8 mouse cellular contexts compared by ENCODE assay signal in the genomic region with DNA sequence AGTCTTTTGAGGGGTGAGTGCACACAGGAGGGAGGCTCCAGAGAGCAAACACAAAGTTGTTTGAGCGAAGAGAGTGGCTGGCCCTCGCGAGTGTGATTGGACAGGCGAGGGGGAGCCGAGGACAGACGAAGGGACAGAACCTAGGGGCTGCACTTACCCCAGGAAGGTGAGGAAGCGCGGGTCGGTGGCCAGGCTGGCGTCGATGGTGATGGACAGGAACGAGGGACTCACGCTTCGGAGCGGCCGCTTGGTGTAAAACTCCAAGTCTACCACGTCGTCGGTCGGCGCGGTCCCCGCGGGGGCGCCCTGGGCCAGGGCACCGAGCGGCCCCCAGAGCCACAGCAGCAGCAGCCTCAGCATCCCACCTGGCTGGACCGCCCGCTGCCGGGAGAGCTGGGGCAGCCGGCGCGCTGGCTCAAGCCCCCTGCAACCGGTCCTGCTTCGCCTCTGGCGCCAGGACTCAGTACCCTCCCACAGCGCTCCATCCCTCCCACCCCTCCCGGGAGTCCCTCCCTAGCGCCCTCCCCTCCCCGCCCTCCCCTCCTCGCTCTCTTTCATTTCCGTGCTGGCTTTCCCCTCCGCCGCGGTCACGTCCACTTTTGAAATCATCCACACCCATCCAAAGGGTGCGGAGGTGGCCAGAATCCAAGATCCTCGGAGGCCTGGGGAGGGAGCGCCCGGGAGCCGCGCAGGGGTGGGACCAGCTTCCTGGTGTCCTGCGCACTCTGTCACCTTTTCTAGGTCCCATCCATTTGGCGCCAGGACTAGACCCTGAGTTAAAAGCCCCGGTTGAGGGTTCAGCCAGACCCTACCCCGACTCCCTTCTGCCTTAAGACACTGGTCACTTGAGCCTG. TPM values are rescaled to one million over a fixed set of nuclear protein-coding genes. Genes with fewer than 3 reads are reported as not detected.
DNase-seq lines count a peak whose midpoint lies in the region; ATAC-seq and TF ChIP-seq lines count a peak whose summit lies in the region.

A gene (minus strand): TSS at position 482 of the 854 bp plus-strand sequence.

- no peak for TF ChIP-seq CTCF in forebrain, postnatal 0 days (IDR thresholded peaks at IDR 0.05; ENCODE audit: low read depth)

- peak within 1 kb of the TSS; percentile 44 for H3K4me3 ChIP-seq in forebrain, postnatal 0 days (ENCODE audit: low read depth, low read length)
- H3K4me3 ChIP-seq in hindbrain, embryonic 10.5 days, result peak within 1 kb of the TSS; percentile 66
- peak within 1 kb of the TSS; percentile 59 for H3K4me3 ChIP-seq in limb, embryonic 12.5 days (replicated peaks)
- peak within 1 kb of the TSS; percentile 69 for H3K4me3 ChIP-seq in midbrain, embryonic 10.5 days

- H3K27me3 ChIP-seq in forebrain, postnatal 0 days (ENCODE audit: insufficient read depth, low read length), result no peaks in the 10 kb centered on the region; the same call in 1 of the 2 replicates
- peaks cover 46% of the 10 kb centered on the region for H3K27me3 ChIP-seq in hindbrain, embryonic 10.5 days (ENCODE audit: insufficient read depth, poor library complexity, severe bottlenecking)
- peaks cover 32% of the 10 kb centered on the region for H3K27me3 ChIP-seq in limb, embryonic 12.5 days
- H3K27me3 ChIP-seq in midbrain, embryonic 10.5 days (ENCODE audit: low read depth, poor library complexity, severe bottlenecking), result peaks cover 37% of the 10 kb centered on the region

- H3K36me3 ChIP-seq in forebrain, postnatal 0 days (ENCODE audit: insufficient read depth), result no peaks in the 10 kb centered on the region
- no peaks in the 10 kb centered on the region for H3K36me3 ChIP-seq in hindbrain, embryonic 10.5 days
- H3K36me3 ChIP-seq in limb, embryonic 12.5 days, result no peaks in the 10 kb centered on the region
- H3K36me3 ChIP-seq in midbrain, embryonic 10.5 days, result no peaks in the 10 kb centered on the region

- peak; percentile 71 for ATAC-seq in forebrain, postnatal 0 days
- ATAC-seq in limb, embryonic 12.5 days (ENCODE audit: insufficient number of reproducible peaks, insufficient read depth, low FRiP score, low TSS enrichment, low read depth), result peak; percentile 83

- H3K4me1 ChIP-seq in forebrain, postnatal 0 days (ENCODE audit: insufficient read depth), result peaks cover 6% of the 10 kb centered on the region
- H3K4me1 ChIP-seq in hindbrain, embryonic 10.5 days (replicated peaks), result peaks cover 20% of the 10 kb centered on the region
- no peaks in the 10 kb centered on the region; the same call in 1 of the 2 replicates for H3K4me1 ChIP-seq in limb, embryonic 12.5 days (replicated peaks)
- H3K4me1 ChIP-seq in midbrain, embryonic 10.5 days, result peaks cover 14% of the 10 kb centered on the region

- no peak within 1 kb of the TSS for H3K27ac ChIP-seq in forebrain, postnatal 0 days (ENCODE audit: low read depth, low read length)
- peak within 1 kb of the TSS; percentile 80 for H3K27ac ChIP-seq in hindbrain, embryonic 10.5 days
- no peak within 1 kb of the TSS for H3K27ac ChIP-seq in limb, embryonic 12.5 days
- peak within 1 kb of the TSS; percentile 79 for H3K27ac ChIP-seq in midbrain, embryonic 10.5 days (replicated peaks)

- peak within 1 kb of the TSS; percentile 31 for H3K9ac ChIP-seq in forebrain, postnatal 0 days
- peak within 1 kb of the TSS; percentile 67 for H3K9ac ChIP-seq in limb, embryonic 12.5 days (replicated peaks)

- H3K4me2 ChIP-seq in forebrain, postnatal 0 days (ENCODE audit: low read depth), result peak within 1 kb of the TSS; percentile 94
- H3K4me2 ChIP-seq in limb, embryonic 12.5 days, result peak within 1 kb of the TSS; percentile 96

- H3K9me3 ChIP-seq in forebrain, postnatal 0 days (ENCODE audit: low read length), result 0 out of 2 replicates have a peak, but pooled peaks cover 5% of the 10 kb centered on the region
- peaks cover 5% of the 10 kb centered on the region; the same call in 1 of the 2 replicates for H3K9me3 ChIP-seq in hindbrain, embryonic 10.5 days
- H3K9me3 ChIP-seq in limb, embryonic 12.5 days, result peaks cover 4% of the 10 kb centered on the region; the same call in 1 of the 2 replicates
- peaks cover 5% of the 10 kb centered on the region; the same call in 1 of the 2 replicates for H3K9me3 ChIP-seq in midbrain, embryonic 10.5 days (replicated peaks)

- under 1% methylated on average over 52 of the region's 56 CpGs for WGBS in forebrain, postnatal 0 days
- WGBS in hindbrain, embryonic 10.5 days, result under 1% methylated on average over 55 of the region's 56 CpGs
- WGBS in limb, embryonic 12.5 days, result under 1% methylated on average over 54 of the region's 56 CpGs
- under 1% methylated on average over 47 of the region's 56 CpGs for WGBS in midbrain, embryonic 10.5 days

- DNase-seq in ES-CJ7 (ENCODE audit: low read depth, low spot score), result peak; percentile 50
- peak; percentile 53 for DNase-seq in adrenal gland, postnatal 10 days
- DNase-seq in forebrain, postnatal 0 days, result no peak
- peak; percentile 59 for DNase-seq in hindbrain, embryonic 10.5 days (ENCODE audit: low spot score)
- peak; percentile 48 for DNase-seq in midbrain, embryonic 10.5 days (ENCODE audit: low spot score)
- peak; percentile 40 to 76 for DNase-seq in spleen, postnatal 4 days (ENCODE audit: low spot score in 2 of 2)
- DNase-seq in layer of hippocampus, postnatal 36 days, result no peak

RNA-seq across cellular contexts. Expression of the gene that starts here (rescaled TPM):
- 1 to 10 TPM; 1.9 to 2.5 TPM for total RNA-seq in adrenal gland, postnatal 10 days (2021)
- total RNA-seq in forebrain, postnatal 0 days (2014; rRNA removed), result 0.92 and 1.1 TPM in 2 replicates
- 0.41 and 0.58 TPM in 2 replicates for polyA plus RNA-seq in forebrain, postnatal 0 days (2015; fragmentation: Nextera tagmentation; extraction: Ambion mirVana)
- 1.6 and 2.3 TPM in 2 replicates for polyA plus RNA-seq in hindbrain, embryonic 10.5 days (2016; fragmentation: Nextera tagmentation; extraction: Ambion mirVana)
- 3.7 and 4.3 TPM in 2 replicates for polyA plus RNA-seq in limb, embryonic 12.5 days (2016; fragmentation: Nextera tagmentation; extraction: Ambion mirVana)
- 1.2 TPM in 2 replicates for polyA plus RNA-seq in midbrain, embryonic 10.5 days (2016; fragmentation: Nextera tagmentation; extraction: Ambion mirVana)
- total RNA-seq in layer of hippocampus, postnatal 36 days (2021), result under 1 TPM; 0.60 to 0.73 TPM

Comparison
In these comparisons a context has a peak if more than half of its experiments do, and no peak if none do; other contexts are left out.
1. DNase-seq: peak in ES-CJ7 (single experiment), adrenal gland, postnatal 10 days (single experiment), hindbrain, embryonic 10.5 days (single experiment), midbrain, embryonic 10.5 days (single experiment) and spleen, postnatal 4 days (2 of 2); none in forebrain, postnatal 0 days (single experiment) and layer of hippocampus, postnatal 36 days (0 of 2).
2. H3K27ac ChIP-seq: peak in hindbrain, embryonic 10.5 days (single experiment) and midbrain, embryonic 10.5 days (single experiment); none in forebrain, postnatal 0 days (single experiment) and limb, embryonic 12.5 days (single experiment).
3. Peak in every context shown above with its lines, with median percentiles within 50 percentile points of each other: H3K4me3 ChIP-seq.